ENCODE assay signal across 8 mouse cellular contexts in the genomic region with DNA sequence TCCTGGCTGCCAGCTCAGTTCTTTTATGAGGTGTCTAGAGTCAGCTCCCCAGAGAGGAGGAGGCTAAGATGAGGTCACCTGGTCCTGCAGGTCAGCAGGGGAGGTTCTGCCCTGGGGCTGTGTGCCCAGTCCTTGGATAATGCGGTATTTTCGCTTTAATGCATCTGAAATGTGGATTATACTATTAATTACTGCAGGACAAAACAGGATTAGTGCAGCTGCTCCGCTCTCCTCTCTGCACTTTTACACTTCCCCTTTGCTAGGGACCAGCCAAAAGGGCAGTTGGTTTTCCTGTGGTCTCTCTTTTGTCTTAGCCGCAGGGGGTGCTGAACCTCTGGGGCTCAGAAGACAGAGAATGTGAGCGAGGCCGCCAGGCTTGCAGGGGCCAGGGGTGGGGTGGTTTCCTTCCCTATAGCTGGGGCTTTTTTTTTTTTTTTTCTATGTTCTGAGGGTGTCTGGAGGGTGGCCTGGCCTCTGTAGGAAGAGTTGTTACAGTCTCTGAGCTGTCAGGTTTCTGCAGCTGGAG.
A peak's percentile ranks its signal among the peaks of the same experiment; 100 is the strongest.
DNase-seq lines count a peak whose midpoint lies in the region; ATAC-seq lines count a peak whose summit lies in the region.

No protein-coding gene starts in this region.

- no peaks in the 10 kb centered on the region for H3K9me3 ChIP-seq in lung, embryonic 15.5 days
- no peaks in the 10 kb centered on the region for H3K9me3 ChIP-seq in neural tube, embryonic 13.5 days

- H3K4me2 ChIP-seq in lung, embryonic 15.5 days = no peak overlapping the region
- peak overlapping the region; percentile 26; the same call in 1 of the 2 replicates for H3K4me2 ChIP-seq in neural tube, embryonic 13.5 days

- 26% methylated on average over 6 of the region's 6 CpGs for WGBS in lung, embryonic 15.5 days
- WGBS in neural tube, embryonic 13.5 days = 3% methylated on average over 6 of the region's 6 CpGs

- peak overlapping the region; percentile 53 for H3K27ac ChIP-seq in lung, embryonic 15.5 days
- peak overlapping the region; percentile 48; the same call in 1 of the 2 replicates for H3K27ac ChIP-seq in brown adipose tissue, adult 24 weeks (replicated peaks; ENCODE audit: low read depth, low read length)
- H3K27ac ChIP-seq in neural tube, embryonic 13.5 days (replicated peaks) = peak overlapping the region; percentile 64

- peak; percentile 50; the same call in 1 of the 2 replicates for ATAC-seq in lung, embryonic 15.5 days (ENCODE audit: borderline replicate concordance, extremely low read depth, low FRiP score, low TSS enrichment)
- ATAC-seq in granulocyte monocyte progenitor cell, adult 5-6 weeks (replicated peaks; ENCODE audit: poor library complexity, severe bottlenecking) = peak; percentile 87
- ATAC-seq in neural tube, embryonic 13.5 days (ENCODE audit: low read depth) = peak; percentile 41; the same call in 1 of the 2 replicates

- H3K4me1 ChIP-seq in lung, embryonic 15.5 days = peaks cover 36% of the 10 kb centered on the region
- H3K4me1 ChIP-seq in brown adipose tissue, adult 24 weeks (ENCODE audit: control insufficient read depth, insufficient read depth, insufficient read length, low read length) = peaks cover 5% of the 10 kb centered on the region
- H3K4me1 ChIP-seq in neural tube, embryonic 13.5 days (replicated peaks) = peaks cover 27% of the 10 kb centered on the region

- no peak for DNase-seq in lung, postnatal 36 days
- peak; percentile 49 for DNase-seq in liver
- no peak for DNase-seq in urinary bladder, postnatal 4 days (ENCODE audit: low spot score in 2 of 2)
- no peak for DNase-seq in layer of hippocampus, postnatal 25 days (ENCODE audit: extremely low spot score in 1 of 2, low spot score in 1 of 2)

- no peaks in the 10 kb centered on the region for H3K27me3 ChIP-seq in lung, embryonic 15.5 days
- no peaks in the 10 kb centered on the region for H3K27me3 ChIP-seq in neural tube, embryonic 13.5 days

- no peak overlapping the region for H3K4me3 ChIP-seq in lung, embryonic 15.5 days
- H3K4me3 ChIP-seq in brown adipose tissue, adult 24 weeks (ENCODE audit: insufficient read depth, low read depth, low read length) = no peak overlapping the region
- no peak overlapping the region for H3K4me3 ChIP-seq in neural tube, embryonic 13.5 days

- no peaks in the 10 kb centered on the region for H3K36me3 ChIP-seq in lung, embryonic 15.5 days
- no peaks in the 10 kb centered on the region for H3K36me3 ChIP-seq in neural tube, embryonic 13.5 days

- H3K9ac ChIP-seq in lung, embryonic 15.5 days = peak overlapping the region; percentile 10; the same call in 1 of the 2 replicates
- H3K9ac ChIP-seq in neural tube, embryonic 13.5 days = peak overlapping the region; percentile 34; the same call in 1 of the 2 replicates
